Mouse (Mus musculus) lung, postnatal 0 days (tissue): ENCODE data around the gene Nampt.

ENCODE experiments used
- CTCF ChIP-seq: IDR thresholded peaks from 2 replicates; pipeline ENCODE4 v1.5.1; 2016; ENCODE audit warnings: antibody characterized with exemption, mild to moderate bottlenecking
- EP300 ChIP-seq: IDR thresholded peaks from 2 replicates; pipeline ENCODE4 v1.6.1; 2016; ENCODE audit warnings: antibody characterized with exemption, mild to moderate bottlenecking, control low read depth

GRCm38 (mm10) chr12:32789092-32789491 lies 30.3 kb upstream of the Nampt start:
- TF ChIP-seq CTCF = no peak
- no peak for TF ChIP-seq EP300
